Comparison of ENCODE assay signal across 8 mouse cellular contexts in genomic region chr4:34882291-34882769, GRCm38 (mm10). TPM values are rescaled to one million over a fixed set of nuclear protein-coding genes. Genes with fewer than 3 reads are reported as not detected.
A peak's percentile ranks its signal among the peaks of the same experiment; 100 is the strongest.
DNase-seq lines count a peak whose midpoint lies in the region; TF ChIP-seq lines count a peak whose summit lies in the region.

No protein-coding gene starts in this region.

- no peak for TF ChIP-seq EP300 in CH12.LX (IDR thresholded peaks at IDR 0.05; ENCODE audit: low read length)

- H3K36me3 ChIP-seq in CH12.LX (replicated peaks in 1 of 2; ENCODE audit: control insufficient read depth in 1 of 2, insufficient read depth in 1 of 2, low read length in 1 of 2): peaks cover 0 to 2% of the 10 kb centered on the region in 2 experiments

- no peak for TF ChIP-seq RAD21 in CH12.LX (IDR thresholded peaks at IDR 0.05; ENCODE audit: low read depth, low read length)

- peak; percentile 74 for DNase-seq in 3134 (ENCODE audit: extremely low read depth, insufficient read length, low spot score)
- peak; percentile 69 for DNase-seq in CH12.LX (ENCODE audit: extremely low read depth)
- peak; percentile 79 for DNase-seq in embryo, embryonic 10 days (ENCODE audit: low spot score)
- DNase-seq in gastrocnemius, postnatal 25 days: peak; percentile 33
- DNase-seq in layer of hippocampus, adult 8-10 months (ENCODE audit: low spot score in 2 of 2): peak; percentile 19 to 35
- DNase-seq in lung, postnatal 10 days: peak; percentile 74
- DNase-seq in retina, embryonic 14.5 days (ENCODE audit: low spot score): peak; percentile 75
- peak; percentile 67 for DNase-seq in thymus, postnatal 4 days

- dilution Hi-C loops in CH12.LX (cut with MboI; ENCODE audit: extremely low pct_ligation_motif_present, extremely low pct_unique_long_range_greater_than_20kb, low sequenced_read_pairs): no loop called here

- H3K9me3 ChIP-seq in CH12.LX (replicated peaks; ENCODE audit: low read length): no peaks in the 10 kb centered on the region

- H3K4me1 ChIP-seq in CH12.LX (ENCODE audit: control insufficient read depth in 1 of 2, insufficient read depth in 2 of 2): peaks cover 4 to 31% of the 10 kb centered on the region in 2 experiments; a peak in 3 of 4 replicates

- TF ChIP-seq POLR2A in CH12.LX (IDR thresholded peaks at IDR 0.05; ENCODE audit: low read depth, low read length): no peak

- H3K4me3 ChIP-seq in CH12.LX (replicated peaks in 1 of 3; ENCODE audit: low read depth in 2 of 3, low read length in 2 of 3, poor library complexity in 1 of 3): peak overlapping the region; percentile 69 to 97 (median 88)

- H3K27ac ChIP-seq in CH12.LX (ENCODE audit: insufficient read depth, low read depth): peak overlapping the region; percentile 78

- H3K27me3 ChIP-seq in CH12.LX (replicated peaks): no peaks in the 10 kb centered on the region

- peak overlapping the region; percentile 93 for H3K9ac ChIP-seq in CH12.LX (ENCODE audit: insufficient read depth, low read depth)

- peaks cover 40% of the 10 kb centered on the region for H3K79me2 ChIP-seq in CH12.LX (replicated peaks; ENCODE audit: control insufficient read depth, extremely low read depth, insufficient read depth, poor library complexity, severe bottlenecking)

- TF ChIP-seq CTCF in CH12.LX (conservative IDR thresholded peaks at IDR 0.05 in 1 of 2, IDR thresholded peaks at IDR 0.05 in 1 of 2; ENCODE audit: low read depth in 2 of 2, low read length in 2 of 2): no peak

- H3K4me2 ChIP-seq in CH12.LX (ENCODE audit: insufficient read depth, low read depth, poor library complexity, severe bottlenecking): peak overlapping the region; percentile 85

- in situ Hi-C loops in CH12.LX (cut with MboI; ENCODE audit: low pct_ligation_motif_present, low pct_unique_long_range_greater_than_20kb, low sequenced_read_pairs): no loop called here

TF ChIP-seq in CH12.LX, 34 proteins besides CTCF, POLR2A, EP300 and RAD21:
- TF ChIP-seq ELF1 (IDR thresholded peaks at IDR 0.05; ENCODE audit: low read depth, low read length) (no peak), MAZ (IDR thresholded peaks at IDR 0.05; ENCODE audit: low read depth, low read length) (peak; percentile 75; the same call in 1 of the 2 replicates), JUND (conservative IDR thresholded peaks at IDR 0.05; ENCODE audit: low read depth, low read length) (no peak)

RNA-seq across cellular contexts. Expression of gene Zfp292, which starts 0.4 kb away (rescaled TPM):
- total RNA-seq in CH12.LX (2012; rRNA removed) (8.3 and 9.5 TPM in 2 replicates), CH12.LX (2014; rRNA removed) (13.6 and 14.2 TPM in 2 replicates)
- 10.1 and 11.4 TPM in 2 replicates for polyA plus RNA-seq in CH12.LX (2012; ENCODE audit: insufficient read length, low read depth)
- 1 to 10 TPM; 6.2 to 7.4 TPM for total RNA-seq in gastrocnemius, postnatal 25 days (2021)
- total RNA-seq in layer of hippocampus, adult 8-10 months (2022): 10 to 100 TPM; 25.4 to 29.6 (median 28.5) TPM

RNA-seq across cellular contexts. Expression of gene Cga, which starts 11.2 kb away (rescaled TPM):
- total RNA-seq in CH12.LX (2012; rRNA removed) (not detected in 2 replicates), CH12.LX (2014; rRNA removed) (not detected in 2 replicates)
- polyA plus RNA-seq in CH12.LX (2012; ENCODE audit: insufficient read length, low read depth): not detected in 2 replicates
- not detected for total RNA-seq in gastrocnemius, postnatal 25 days (2021)
- total RNA-seq in layer of hippocampus, adult 8-10 months (2022): not detected

Comparison
In these comparisons a context has a peak if more than half of its experiments do, and no peak if none do; other contexts are left out.
1. Peak in every context shown above with its lines: DNase-seq, H3K4me3 ChIP-seq and H3K27ac ChIP-seq.
2. DNase-seq: peak in every context shown above with its lines; median percentile 79 in embryo, embryonic 10 days; 75 in retina, embryonic 14.5 days; 74 in 3134; 74 in lung, postnatal 10 days; 69 in CH12.LX; 67 in thymus, postnatal 4 days; 33 in gastrocnemius, postnatal 25 days; 27 in layer of hippocampus, adult 8-10 months.